Mouse (Mus musculus): ENCODE measurements at regions not wholly inside any gene's neighbourhood (a gene's known extent, or its start where the extent isn't known, plus 50 kb on each side); places are given as distances from the start of the nearest gene placed in this dataset.

GRCm38 (mm10) chr5:148624649-148625405, 72.2 kb upstream of the Ubl3 start:
- DNase-seq, result no peak
- intact Hi-C loops (cut with DNase I), result no loop called here

- DNase-seq, result no peak
- intact Hi-C loops (cut with DNase I), result no loop called here
Observed at GRCm38 (mm10) chr5:148620895-148621786, 68.6 kb upstream of the Ubl3 start.

GRCm38 (mm10) chr5:148619917-148620316, 67.3 kb upstream of the Ubl3 start:
- DNase-seq, result no peak
- intact Hi-C loops (cut with DNase I), result no loop called here

GRCm38 (mm10) chr5:148616426-148616825, 63.8 kb upstream of the Ubl3 start:
- no peak for DNase-seq

GRCm38 (mm10) chr5:148615706-148616366, 63.2 kb upstream of the Ubl3 start:
- intact Hi-C loops (cut with DNase I), result no loop called here
- peak; percentile 29 to 65 for DNase-seq

More at GRCm38 (mm10) chr5:148616426-148616825, 63.8 kb upstream of the Ubl3 start:
- intact Hi-C loops (cut with DNase I), result no loop called here

- DNase-seq, result no peak
- intact Hi-C loops (cut with DNase I), result no loop called here
Observed at GRCm38 (mm10) chr5:148615117-148615516, 62.5 kb upstream of the Ubl3 start.

GRCm38 (mm10) chr5:148611323-148611722, 58.7 kb upstream of the Ubl3 start:
- intact Hi-C loops (cut with DNase I), result no loop called here
- DNase-seq, result no peak

- intact Hi-C loops (cut with DNase I), result no loop called here
- peak; percentile 21 to 26 for DNase-seq
Observed at GRCm38 (mm10) chr5:148609506-148609880, 56.9 kb upstream of the Ubl3 start.

GRCm38 (mm10) chr5:148608857-148609505, 56.4 kb upstream of the Ubl3 start:
- peak; percentile 19 to 24 for DNase-seq
- intact Hi-C loops (cut with DNase I), result no loop called here

- DNase-seq, result peak; percentile 83 to 85
- intact Hi-C loops (cut with DNase I), result no loop called here
Observed at GRCm38 (mm10) chr5:148608178-148608577, 55.6 kb upstream of the Ubl3 start.

GRCm38 (mm10) chr5:148605730-148606129, 53.1 kb upstream of the Ubl3 start:
- DNase-seq, result no peak
- intact Hi-C loops (cut with DNase I), result no loop called here

Measured in heart, postnatal 10 days (tissue).